Mouse (Mus musculus) layer of hippocampus, adult 11-12 months (tissue): ENCODE measurements around the gene Cyth1.

Source experiments
- DNase-seq: peaks from one replicate; pipeline ENCODE4 v3.0.0; 2022; ENCODE audit warnings: low spot score

Cyth1 gene

GRCm38 (mm10) chr11:118223416-118224067, 24.9 kb downstream of the Cyth1 start:
- DNase-seq, result no peak

GRCm38 (mm10) chr11:118222917-118223316, 25.5 kb downstream of the Cyth1 start:
- DNase-seq, result no peak

- no peak for DNase-seq
Observed at GRCm38 (mm10) chr11:118222351-118222885, 26.0 kb downstream of the Cyth1 start.

GRCm38 (mm10) chr11:118220561-118221262, 27.7 kb downstream of the Cyth1 start:
- DNase-seq, result peak; percentile 76

GRCm38 (mm10) chr11:118219066-118219465, 29.3 kb downstream of the Cyth1 start:
- DNase-seq, result no peak

- no peak for DNase-seq
Observed at GRCm38 (mm10) chr11:118216468-118216867, 31.9 kb downstream of the Cyth1 start.

- DNase-seq, result no peak
Observed at GRCm38 (mm10) chr11:118215928-118216458, 32.4 kb downstream of the Cyth1 start.

- DNase-seq, result no peak
Observed at GRCm38 (mm10) chr11:118212636-118213112, 35.7 kb downstream of the Cyth1 start.

- peak; percentile 77 for DNase-seq
Observed at GRCm38 (mm10) chr11:118211749-118212635, 36.4 kb downstream of the Cyth1 start.

- no peak for DNase-seq
Observed at GRCm38 (mm10) chr11:118210962-118211361, 37.4 kb downstream of the Cyth1 start.

- peak; percentile 82 for DNase-seq
Observed at GRCm38 (mm10) chr11:118210116-118210515, 38.3 kb downstream of the Cyth1 start.

GRCm38 (mm10) chr11:118209376-118209775, 39.0 kb downstream of the Cyth1 start:
- DNase-seq, result no peak

GRCm38 (mm10) chr11:118208672-118209272, 39.6 kb downstream of the Cyth1 start:
- DNase-seq, result no peak

GRCm38 (mm10) chr11:118207424-118208033, 40.9 kb downstream of the Cyth1 start:
- DNase-seq, result no peak

- DNase-seq, result no peak
Observed at GRCm38 (mm10) chr11:118206267-118206666, 42.1 kb downstream of the Cyth1 start.

GRCm38 (mm10) chr11:118203469-118203868, 44.9 kb downstream of the Cyth1 start:
- DNase-seq, result no peak

GRCm38 (mm10) chr11:118202410-118203233, 45.8 kb downstream of the Cyth1 start:
- peak; percentile 85 for DNase-seq

GRCm38 (mm10) chr11:118201833-118202409, 46.5 kb downstream of the Cyth1 start:
- DNase-seq, result no peak
